Mouse (Mus musculus) duodenum, adult 2 months (tissue): ENCODE data around the gene Hebp2. TPM values are rescaled to one million over a fixed set of nuclear protein-coding genes. Genes with fewer than 3 reads are reported as not detected.

ENCODE experiments used
- polyA plus RNA-seq: library from polyadenylated mRNA; depleted of rRNA; stranded (reverse); fragments of >200 nt; gene quantifications from 2 replicates; pipeline ENCODE4 v1.2.3, GENCODE M21; 2012; ENCODE audit warnings: low replicate concordance; rRNA removed

Gene Hebp2
- 1.6 TPM in 1 of 2 replicates, not detected in the other for polyA plus RNA-seq

DNA sequence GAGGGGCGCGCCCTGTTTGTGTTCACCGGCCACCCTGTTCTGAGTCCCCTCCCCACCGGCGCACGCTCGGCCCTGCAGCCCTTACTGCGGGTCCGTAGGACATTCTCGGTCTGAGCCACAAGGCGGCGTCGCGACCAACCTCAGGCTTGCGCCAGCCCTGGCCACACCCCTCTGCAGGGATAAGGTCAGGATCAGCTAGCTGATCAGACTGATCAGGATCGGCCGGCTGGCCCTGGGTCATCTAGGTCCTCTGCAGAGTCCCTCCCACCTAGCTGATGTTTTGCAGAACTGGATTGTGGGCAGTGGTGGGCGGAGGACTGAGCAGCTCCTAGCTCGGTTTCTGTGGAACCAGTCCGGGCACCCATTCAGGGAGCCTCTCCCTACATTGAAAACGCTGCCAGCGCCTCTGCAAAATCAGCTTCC is at the start of gene Hebp2:
Gene Hebp2 (minus strand): TSS at position 264 of the 423 bp plus-strand sequence.

Other genes starting within 250 kb of the Hebp2 start
- gene Nhsl1, start 227.1 kb downstream of the Hebp2 start, polyA plus RNA-seq: 15.1 and 15.3 TPM in 2 replicates
- gene Arfgef3, start 197.9 kb upstream of the Hebp2 start, polyA plus RNA-seq: 0.46 and 2.9 TPM in 2 replicates
- not detected in 2 replicates for gene Gm4922, start 240.7 kb upstream of the Hebp2 start, polyA plus RNA-seq